Mouse (Mus musculus) limb, embryonic 11.5 days (tissue): Measurements from ENCODE around the gene Scn5a. TPM values are rescaled to one million over a fixed set of nuclear protein-coding genes. Genes with fewer than 3 reads are reported as not detected.

ENCODE experiments used
- ATAC-seq: fragments of 200-750 bp; cut with Nextera tagmentation; 2 replicates; pipeline ENCODE4 v1.8.0; 2017; ENCODE audit warnings: low read depth; ENCODE audit not compliant: insufficient number of reproducible peaks, low FRiP score, low TSS enrichment
- DNase-seq: peaks from one replicate; pipeline ENCODE4 v3.0.0-alpha.2; 2015; ENCODE audit warnings: low spot score
- H3K27ac ChIP-seq: fragments of 300-500 bp; sonication (generic); replicated peaks from 2 replicates; pipeline ENCODE4 v1.5.1; 2014; ENCODE audit warnings: low read depth, mild to moderate bottlenecking, low read length
- H3K27me3 ChIP-seq: fragments of 300-500 bp; sonication (generic); 2 replicates; pipeline ENCODE4 v1.6.1; 2014; ENCODE audit warnings: mild to moderate bottlenecking, low read length, mixed read lengths; ENCODE audit not compliant: control insufficient read depth, insufficient read depth
- H3K36me3 ChIP-seq: fragments of 300-500 bp; sonication (generic); 2 replicates; pipeline ENCODE4 v1.6.1; 2014; ENCODE audit warnings: mild to moderate bottlenecking, low read length, moderate library complexity, mixed read lengths; ENCODE audit not compliant: control insufficient read depth, insufficient read depth
- H3K4me1 ChIP-seq: fragments of 300-500 bp; sonication (generic); 2 replicates; pipeline ENCODE4 v1.6.1; 2014; ENCODE audit warnings: low read length, mixed read lengths; ENCODE audit not compliant: control insufficient read depth, insufficient read depth
- H3K4me2 ChIP-seq: fragments of 300-500 bp; sonication (generic); 2 replicates; pipeline ENCODE4 v1.6.1; 2014; ENCODE audit warnings: low read depth, mild to moderate bottlenecking, moderate library complexity; ENCODE audit not compliant: severe bottlenecking
- H3K4me3 ChIP-seq: fragments of 300-500 bp; sonication (generic); 2 replicates; pipeline ENCODE4 v1.5.1; 2014; ENCODE audit warnings: low read depth, low read length
- H3K9ac ChIP-seq: fragments of 300-500 bp; sonication (generic); 2 replicates; pipeline ENCODE4 v1.6.1; 2014; ENCODE audit warnings: mild to moderate bottlenecking, low read length
- H3K9me3 ChIP-seq: fragments of 300-500 bp; sonication (generic); 2 replicates; pipeline ENCODE4 v1.6.1; 2016; ENCODE audit warnings: low read length; ENCODE audit not compliant: control insufficient read depth
- WGBS: fragments of 180-500 bp; shearing (Covaris S2); extraction: QIAGEN DNeasy Blood & Tissue Kit; methylation state at CpG from one replicate; pipeline ENCODE4 v1.1.7; 2014; 5-methylcytosine and 5-hydroxymethylcytosine counted together
- polyA plus RNA-seq: library from polyadenylated mRNA; unstranded; fragments of >200 nt; fragmentation: Nextera tagmentation; extraction: Ambion mirVana; gene quantifications from 2 replicates; pipeline ENCODE4 v1.2.1, GENCODE M21; 2014

The Scn5a gene
- polyA plus RNA-seq, 1 experiment from 2014 or later = 0.04 TPM

GRCm38 (mm10) chr9:119531684-119532417, 47.0 kb downstream of the Scn5a start:
- 22% methylated on average over 10 of the region's 10 CpGs for WGBS
- Histone ChIP-seq H3K9ac (no peak overlapping the region), H3K9me3 (no peaks in the 10 kb centered on the region), H3K4me1 (no peaks in the 10 kb centered on the region), H3K27me3 (0 out of 2 replicates have a peak, but pooled peaks cover 2% of the 10 kb centered on the region), H3K4me3 (no peak overlapping the region), H3K4me2 (no peak overlapping the region), H3K36me3 (no peaks in the 10 kb centered on the region), H3K27ac (no peak overlapping the region)
- no peak for DNase-seq
- no peak for ATAC-seq

- WGBS = 85% methylated on average over 6 of the region's 6 CpGs
Observed at GRCm38 (mm10) chr9:119524511-119524910, 54.3 kb downstream of the Scn5a start.

GRCm38 (mm10) chr9:119523301-119523700, 55.5 kb downstream of the Scn5a start:
- Histone ChIP-seq H3K27ac (no peak overlapping the region), H3K36me3 (no peaks in the 10 kb centered on the region), H3K9ac (no peak overlapping the region), H3K4me1 (no peaks in the 10 kb centered on the region), H3K27me3 (no peaks in the 10 kb centered on the region), H3K4me2 (no peak overlapping the region), H3K9me3 (peaks cover 3% of the 10 kb centered on the region; the same call in 1 of the 2 replicates), H3K4me3 (no peak overlapping the region)
- ATAC-seq (no peak), DNase-seq (no peak)
- WGBS = 93% methylated on average over 8 of the region's 8 CpGs

More at GRCm38 (mm10) chr9:119524511-119524910, 54.3 kb downstream of the Scn5a start:
- H3K4me2 ChIP-seq = no peak overlapping the region
- H3K9me3 ChIP-seq = peaks cover 3% of the 10 kb centered on the region; the same call in 1 of the 2 replicates
- no peak overlapping the region for H3K9ac ChIP-seq
- H3K4me1 ChIP-seq = no peaks in the 10 kb centered on the region
- H3K27ac ChIP-seq = no peak overlapping the region
- no peaks in the 10 kb centered on the region for H3K36me3 ChIP-seq
- ATAC-seq = no peak
- H3K27me3 ChIP-seq = no peaks in the 10 kb centered on the region
- DNase-seq = no peak
- H3K4me3 ChIP-seq = no peak overlapping the region

GRCm38 (mm10) chr9:119519116-119519515, 59.7 kb downstream of the Scn5a start:
- Histone ChIP-seq H3K27me3 (no peaks in the 10 kb centered on the region), H3K27ac (no peak overlapping the region)
- WGBS = 70% methylated on average over 23 of the region's 23 CpGs

GRCm38 (mm10) chr9:119518177-119518576, 60.6 kb downstream of the Scn5a start:
- no peaks in the 10 kb centered on the region for H3K27me3 ChIP-seq
- H3K27ac ChIP-seq = no peak overlapping the region
- no peak overlapping the region for H3K4me2 ChIP-seq
- H3K9ac ChIP-seq = no peak overlapping the region
- H3K36me3 ChIP-seq = no peaks in the 10 kb centered on the region
- no peak overlapping the region for H3K4me3 ChIP-seq
- H3K9me3 ChIP-seq = no peaks in the 10 kb centered on the region
- WGBS = 80% methylated on average over 8 of the region's 8 CpGs
- DNase-seq (no peak), ATAC-seq (no peak)
- no peaks in the 10 kb centered on the region for H3K4me1 ChIP-seq

More at GRCm38 (mm10) chr9:119519116-119519515, 59.7 kb downstream of the Scn5a start:
- no peak overlapping the region for H3K4me3 ChIP-seq
- H3K4me2 ChIP-seq = no peak overlapping the region
- DNase-seq (no peak), ATAC-seq (no peak)
- H3K36me3 ChIP-seq = no peaks in the 10 kb centered on the region
- H3K4me1 ChIP-seq = no peaks in the 10 kb centered on the region
- no peaks in the 10 kb centered on the region for H3K9me3 ChIP-seq
- no peak overlapping the region for H3K9ac ChIP-seq

GRCm38 (mm10) chr9:119517467-119517866, 61.3 kb downstream of the Scn5a start:
- no peak for ATAC-seq
- Histone ChIP-seq H3K4me3 (no peak overlapping the region), H3K9ac (no peak overlapping the region), H3K4me2 (no peak overlapping the region), H3K9me3 (no peaks in the 10 kb centered on the region), H3K4me1 (no peaks in the 10 kb centered on the region), H3K36me3 (no peaks in the 10 kb centered on the region), H3K27me3 (no peaks in the 10 kb centered on the region), H3K27ac (no peak overlapping the region)
- no peak for DNase-seq
- WGBS = 42% methylated on average over 20 of the region's 20 CpGs

- H3K9me3 ChIP-seq = no peaks in the 10 kb centered on the region
- H3K4me2 ChIP-seq = no peak overlapping the region
- DNase-seq (no peak), ATAC-seq (no peak)
- H3K9ac ChIP-seq = no peak overlapping the region
- no peak overlapping the region for H3K27ac ChIP-seq
- no peaks in the 10 kb centered on the region for H3K36me3 ChIP-seq
- H3K4me1 ChIP-seq = no peaks in the 10 kb centered on the region
- WGBS = 61% methylated on average over 5 of the region's 5 CpGs
- no peaks in the 10 kb centered on the region for H3K27me3 ChIP-seq
- no peak overlapping the region for H3K4me3 ChIP-seq
Observed at GRCm38 (mm10) chr9:119516815-119517214, 62.0 kb downstream of the Scn5a start.

GRCm38 (mm10) chr9:119515454-119515853, 63.4 kb downstream of the Scn5a start:
- 90% methylated on average over 9 of the region's 9 CpGs for WGBS

More at GRCm38 (mm10) chr9:119515454-119515853, 63.4 kb downstream of the Scn5a start:
- no peak overlapping the region for H3K27ac ChIP-seq
- H3K4me1 ChIP-seq = no peaks in the 10 kb centered on the region
- H3K27me3 ChIP-seq = no peaks in the 10 kb centered on the region
- ATAC-seq (no peak), DNase-seq (no peak)
- H3K36me3 ChIP-seq = no peaks in the 10 kb centered on the region
- H3K9ac ChIP-seq = no peak overlapping the region
- H3K9me3 ChIP-seq = no peaks in the 10 kb centered on the region
- no peak overlapping the region for H3K4me3 ChIP-seq
- no peak overlapping the region for H3K4me2 ChIP-seq
